Mouse (Mus musculus) stomach, embryonic 14.5 days (tissue): ENCODE data around the gene 5031439G07Rik. TPM values are rescaled to one million over a fixed set of nuclear protein-coding genes. Genes with fewer than 3 reads are reported as not detected.

Experiments used
- ATAC-seq: fragments of 200-750 bp; cut with Nextera tagmentation; 2 replicates; pipeline ENCODE4 v1.8.0; 2017; ENCODE audit warnings: low read depth, moderate TSS enrichment; ENCODE audit not compliant: insufficient number of reproducible peaks, insufficient read depth, low FRiP score
- H3K27ac ChIP-seq: fragments of 300-500 bp; sonication (generic); 2 replicates; pipeline ENCODE4 v1.5.1; 2014; ENCODE audit warnings: mild to moderate bottlenecking, low read length, moderate library complexity, mixed read lengths
- H3K27me3 ChIP-seq: fragments of 300-500 bp; sonication (generic); 2 replicates; pipeline ENCODE4 v1.6.1; 2014; ENCODE audit warnings: low read length, control low read depth, mixed read lengths; ENCODE audit not compliant: control insufficient read depth, insufficient read depth
- H3K36me3 ChIP-seq: fragments of 300-500 bp; sonication (generic); 2 replicates; pipeline ENCODE4 v1.6.1; 2014; ENCODE audit warnings: mild to moderate bottlenecking, control low read depth, low read length, moderate library complexity, mixed read lengths; ENCODE audit not compliant: control insufficient read depth, insufficient read depth
- H3K4me1 ChIP-seq: fragments of 300-500 bp; sonication (generic); 2 replicates; pipeline ENCODE4 v1.6.1; 2014; ENCODE audit warnings: low read length, control low read depth, mixed read lengths; ENCODE audit not compliant: control insufficient read depth, insufficient read depth
- H3K4me2 ChIP-seq: fragments of 300-500 bp; sonication (generic); replicated peaks from 2 replicates; pipeline ENCODE4 v1.6.1; 2014; ENCODE audit warnings: low read depth, low read length, control low read depth
- H3K4me3 ChIP-seq: fragments of 300-500 bp; sonication (generic); 2 replicates; pipeline ENCODE4 v1.5.1; 2014; ENCODE audit warnings: low read depth, low read length, control low read depth
- H3K9ac ChIP-seq: fragments of 300-500 bp; sonication (generic); replicated peaks from 2 replicates; pipeline ENCODE4 v1.6.1; 2014; ENCODE audit warnings: low read depth, mild to moderate bottlenecking, control low read depth, low read length, moderate library complexity, mixed read lengths
- H3K9me3 ChIP-seq: fragments of 300-500 bp; sonication (generic); 2 replicates; pipeline ENCODE4 v1.6.1; 2016; ENCODE audit warnings: low read depth, low read length, control low read depth; ENCODE audit not compliant: control insufficient read depth
- WGBS: fragments of 180-500 bp; shearing (Covaris S2); extraction: QIAGEN DNeasy Blood & Tissue Kit; methylation state at CpG from one replicate; pipeline ENCODE4 v1.1.7; 2014; 5-methylcytosine and 5-hydroxymethylcytosine counted together
- polyA plus RNA-seq: library from polyadenylated mRNA; unstranded; fragments of >200 nt; fragmentation: Nextera tagmentation; extraction: Ambion mirVana; gene quantifications from 2 replicates; pipeline ENCODE4 v1.2.1, GENCODE M21; 2014

Gene 5031439G07Rik
- polyA plus RNA-seq, 1 experiment from 2014 or later, result 8.8 TPM

DNA sequence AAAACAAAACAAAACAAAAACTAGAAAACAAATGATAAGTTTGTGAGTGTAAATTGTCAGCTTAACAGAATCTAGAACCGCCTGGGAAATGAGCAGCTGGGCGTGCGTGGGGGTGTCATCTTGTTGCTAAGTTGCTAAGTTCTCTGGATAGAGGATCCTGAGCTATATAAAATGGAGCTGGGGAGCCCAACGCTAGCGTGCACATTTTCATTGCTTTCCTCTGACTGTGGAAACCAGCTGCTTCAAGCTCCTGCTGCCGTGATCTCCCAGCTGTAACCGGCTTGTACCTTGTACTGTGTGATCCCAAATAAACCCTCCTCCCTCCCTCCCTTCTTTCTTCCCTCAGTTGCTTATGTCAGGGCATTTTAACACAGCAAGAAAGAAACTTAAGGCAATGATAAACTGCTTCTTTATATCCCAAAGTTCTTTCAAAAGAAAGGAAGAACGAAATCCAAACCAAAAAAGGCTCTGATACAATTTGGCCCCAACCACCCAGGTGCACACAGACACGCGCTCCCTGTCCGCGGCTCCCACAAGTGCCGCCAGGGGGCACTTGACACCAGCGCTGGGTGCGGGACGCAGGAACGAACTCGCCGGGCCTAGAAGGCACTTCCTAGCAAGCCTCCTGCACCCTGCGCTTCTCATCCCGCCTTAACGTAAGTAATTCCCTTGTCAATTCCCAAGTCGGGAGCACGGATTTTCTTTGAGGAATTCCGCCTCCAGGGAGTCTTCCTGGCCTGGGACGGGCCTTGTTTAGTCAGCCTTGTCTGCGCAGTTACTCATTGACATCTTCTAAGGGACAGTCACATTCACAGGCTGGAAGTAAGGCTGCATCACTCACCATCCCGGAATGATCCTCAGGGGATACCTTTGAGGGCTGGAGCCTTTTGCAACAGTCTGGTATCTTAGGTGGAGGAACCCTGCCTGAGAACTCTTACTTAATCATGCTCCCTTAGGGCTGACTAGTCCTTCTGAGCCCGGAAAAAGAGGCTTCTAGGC, 12.9 kb upstream of the 5031439G07Rik start:
- Histone ChIP-seq H3K27ac (no peak overlapping the region), H3K9me3 (no peaks in the 10 kb centered on the region), H3K9ac (no peak overlapping the region), H3K4me1 (no peaks in the 10 kb centered on the region), H3K36me3 (no peaks in the 10 kb centered on the region), H3K4me3 (no peak overlapping the region), H3K27me3 (no peaks in the 10 kb centered on the region), H3K4me2 (no peak overlapping the region)
- ATAC-seq, result peak; percentile 77; the same call in 1 of the 2 replicates
- WGBS, result 18% methylated on average over 29 of the region's 29 CpGs

DNA sequence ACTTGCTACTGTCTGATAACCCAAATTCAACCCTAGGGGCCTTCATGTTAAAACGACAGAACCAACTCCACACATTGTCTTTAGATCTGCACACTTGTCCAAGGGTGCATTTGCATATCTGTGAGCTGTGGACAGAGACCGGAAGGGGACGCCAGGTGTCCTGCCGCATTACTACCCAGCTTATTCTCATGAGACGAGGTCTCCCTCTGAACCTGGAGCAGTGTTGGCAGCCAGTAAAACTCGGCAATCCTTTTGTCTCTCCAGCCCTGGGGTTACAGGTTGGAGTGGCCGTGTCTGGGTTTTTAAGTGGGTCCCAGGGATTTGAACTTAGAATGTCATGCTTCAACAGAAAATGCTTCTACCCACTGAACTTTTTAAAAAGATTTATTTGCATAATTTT, 11.6 kb upstream of the 5031439G07Rik start:
- no peak overlapping the region for H3K27ac ChIP-seq
- no peaks in the 10 kb centered on the region for H3K27me3 ChIP-seq
- H3K4me2 ChIP-seq, result no peak overlapping the region
- no peaks in the 10 kb centered on the region for H3K4me1 ChIP-seq
- ATAC-seq, result no peak
- H3K9ac ChIP-seq, result no peak overlapping the region
- 73% methylated on average over 7 of the region's 7 CpGs for WGBS
- no peak overlapping the region for H3K4me3 ChIP-seq
- H3K9me3 ChIP-seq, result no peaks in the 10 kb centered on the region
- H3K36me3 ChIP-seq, result no peaks in the 10 kb centered on the region

DNA sequence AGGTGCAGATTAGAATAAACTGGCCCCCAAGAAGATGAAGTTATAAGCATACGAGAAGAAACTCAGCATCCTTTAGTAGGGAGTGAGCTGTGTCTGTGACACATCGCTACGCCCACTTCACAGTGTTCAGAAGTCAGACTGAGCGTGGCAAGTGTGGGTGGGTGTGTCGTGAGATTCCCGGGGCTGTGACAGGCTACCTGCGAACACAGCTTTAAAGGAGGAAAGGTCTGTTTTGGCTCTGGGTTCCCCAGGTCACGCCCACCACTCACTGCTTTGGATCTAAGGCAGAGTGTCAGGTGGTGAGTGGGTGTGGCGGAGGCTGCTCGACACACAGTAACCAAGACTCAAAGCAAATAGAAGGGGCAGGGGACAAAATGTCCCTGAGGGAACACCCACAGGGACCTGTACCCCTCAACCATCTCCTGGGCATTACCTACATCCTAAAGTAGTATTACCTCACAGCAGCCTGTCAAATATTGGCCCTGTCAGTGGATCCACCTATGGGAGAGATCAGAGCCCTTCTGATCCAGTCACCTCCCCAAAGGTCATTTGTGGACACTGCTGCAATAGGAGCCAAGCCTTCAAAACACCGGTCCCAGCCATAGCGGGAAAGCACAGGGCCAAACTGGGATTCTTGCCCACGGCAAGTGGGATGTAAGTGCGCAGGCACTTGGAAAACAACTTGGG, 9.6 kb upstream of the 5031439G07Rik start:
- WGBS, result 56% methylated on average over 14 of the region's 14 CpGs
- no peak for ATAC-seq
- H3K4me1 ChIP-seq, result no peaks in the 10 kb centered on the region
- H3K27ac ChIP-seq, result no peak overlapping the region
- H3K4me3 ChIP-seq, result no peak overlapping the region
- no peaks in the 10 kb centered on the region for H3K36me3 ChIP-seq
- no peak overlapping the region for H3K4me2 ChIP-seq
- H3K9ac ChIP-seq, result no peak overlapping the region
- H3K9me3 ChIP-seq, result no peaks in the 10 kb centered on the region
- no peaks in the 10 kb centered on the region for H3K27me3 ChIP-seq

DNA sequence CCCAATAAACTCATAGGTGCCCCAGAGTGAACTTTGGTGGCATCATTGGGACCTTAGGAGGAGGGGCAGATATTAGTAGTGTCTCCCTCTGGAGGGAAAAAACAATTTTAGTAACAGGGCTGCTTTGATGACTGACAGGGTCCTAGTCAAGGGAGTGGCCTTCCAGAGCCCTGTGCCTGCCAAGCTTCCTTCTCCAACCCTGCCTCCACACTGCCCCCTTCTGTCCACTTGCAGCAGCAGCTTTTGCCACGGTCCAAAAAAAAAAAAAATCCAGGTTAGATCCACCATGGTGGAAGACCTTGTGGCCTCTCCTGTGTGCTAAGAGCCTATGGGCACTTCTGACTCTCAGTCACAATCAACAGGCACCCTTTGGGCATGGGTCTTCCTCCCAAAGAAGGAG, 7.6 kb upstream of the 5031439G07Rik start:
- no peak overlapping the region for H3K9ac ChIP-seq
- no peak overlapping the region for H3K27ac ChIP-seq
- ATAC-seq, result no peak
- H3K36me3 ChIP-seq, result no peaks in the 10 kb centered on the region
- no peak overlapping the region for H3K4me2 ChIP-seq
- no peaks in the 10 kb centered on the region for H3K27me3 ChIP-seq
- no peak overlapping the region for H3K4me3 ChIP-seq
- no peaks in the 10 kb centered on the region for H3K4me1 ChIP-seq
- H3K9me3 ChIP-seq, result no peaks in the 10 kb centered on the region
- WGBS, result 0% methylated on average over 1 of the region's 1 CpGs

DNA sequence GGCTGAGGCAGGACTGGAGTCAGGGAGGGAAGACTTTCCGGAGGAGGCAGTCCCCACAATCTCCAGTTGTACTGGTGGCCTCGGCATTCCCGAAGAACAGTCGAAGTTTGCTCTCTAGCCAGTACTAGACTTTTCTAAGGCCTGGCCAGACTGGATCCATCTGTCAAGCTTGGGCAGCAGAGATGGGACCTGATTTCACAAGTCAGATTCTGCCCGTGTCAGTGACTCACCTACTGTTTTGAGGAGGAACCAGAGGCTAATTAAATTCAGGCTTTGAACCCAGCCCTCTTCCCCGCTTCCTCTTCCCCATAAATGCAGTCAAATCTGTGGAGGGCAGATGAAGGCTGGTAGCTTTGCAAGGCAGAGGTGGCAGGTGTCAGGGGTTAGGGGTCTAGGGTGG, 6.7 kb upstream of the 5031439G07Rik start:
- no peaks in the 10 kb centered on the region for H3K9me3 ChIP-seq
- H3K9ac ChIP-seq, result no peak overlapping the region
- no peaks in the 10 kb centered on the region for H3K36me3 ChIP-seq
- no peak for ATAC-seq
- H3K27me3 ChIP-seq, result no peaks in the 10 kb centered on the region
- no peak overlapping the region for H3K4me2 ChIP-seq
- no peak overlapping the region for H3K4me3 ChIP-seq
- H3K4me1 ChIP-seq, result no peaks in the 10 kb centered on the region
- H3K27ac ChIP-seq, result no peak overlapping the region
- 34% methylated on average over 6 of the region's 6 CpGs for WGBS

DNA sequence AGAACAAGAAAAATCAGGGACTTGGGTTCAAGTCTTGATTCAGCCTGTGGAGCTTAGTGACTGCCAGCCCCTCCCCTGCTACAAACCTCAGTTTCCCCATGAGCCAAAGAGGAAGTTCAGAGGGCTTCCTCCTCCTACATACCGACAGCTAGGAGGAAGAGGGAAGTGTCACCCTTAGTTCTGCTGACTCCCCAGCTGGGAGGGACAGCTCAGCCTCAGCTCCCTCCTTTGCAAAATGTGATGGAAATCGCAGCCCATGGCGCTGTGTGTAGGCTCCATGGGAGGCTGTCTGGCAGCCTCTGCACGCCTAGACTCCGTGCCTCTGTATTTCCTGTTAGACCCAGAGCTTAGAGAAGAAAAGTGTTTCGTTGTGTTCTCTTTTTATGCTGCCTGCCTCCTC, 6.1 kb upstream of the 5031439G07Rik start:
- no peaks in the 10 kb centered on the region for H3K4me1 ChIP-seq
- no peak overlapping the region for H3K9ac ChIP-seq
- H3K27ac ChIP-seq, result no peak overlapping the region
- WGBS, result 28% methylated on average over 6 of the region's 6 CpGs
- H3K36me3 ChIP-seq, result no peaks in the 10 kb centered on the region
- no peaks in the 10 kb centered on the region for H3K9me3 ChIP-seq
- no peak overlapping the region for H3K4me2 ChIP-seq
- H3K27me3 ChIP-seq, result no peaks in the 10 kb centered on the region
- ATAC-seq, result no peak
- no peak overlapping the region for H3K4me3 ChIP-seq

DNA sequence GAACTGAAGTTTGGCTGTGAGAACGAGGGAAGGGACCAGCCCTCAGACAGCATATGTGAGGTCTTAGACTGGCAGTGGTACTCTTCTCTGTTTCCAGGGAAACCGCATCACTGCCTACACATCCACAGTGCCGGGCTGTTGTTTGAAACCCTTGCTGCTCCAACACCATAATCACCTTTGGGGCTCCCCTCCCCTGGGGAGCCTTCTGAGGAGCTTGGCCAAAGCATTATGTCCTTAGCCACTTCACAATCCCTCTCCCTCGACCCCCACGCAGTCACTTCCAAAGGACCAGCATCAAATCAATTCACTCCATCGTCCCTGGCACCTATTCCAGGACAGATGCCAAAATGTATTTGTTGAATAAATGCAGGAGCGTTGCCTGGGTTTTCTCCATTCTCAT, 1.4 kb upstream of the 5031439G07Rik start:
- Histone ChIP-seq H3K4me3 (no peak overlapping the region), H3K9ac (no peak overlapping the region), H3K36me3 (no peaks in the 10 kb centered on the region), H3K4me1 (peaks cover 13% of the 10 kb centered on the region; the same call in 1 of the 2 replicates), H3K4me2 (no peak overlapping the region), H3K27me3 (no peaks in the 10 kb centered on the region), H3K9me3 (no peaks in the 10 kb centered on the region), H3K27ac (no peak overlapping the region)
- no peak for ATAC-seq
- 61% methylated on average over 7 of the region's 7 CpGs for WGBS

DNA sequence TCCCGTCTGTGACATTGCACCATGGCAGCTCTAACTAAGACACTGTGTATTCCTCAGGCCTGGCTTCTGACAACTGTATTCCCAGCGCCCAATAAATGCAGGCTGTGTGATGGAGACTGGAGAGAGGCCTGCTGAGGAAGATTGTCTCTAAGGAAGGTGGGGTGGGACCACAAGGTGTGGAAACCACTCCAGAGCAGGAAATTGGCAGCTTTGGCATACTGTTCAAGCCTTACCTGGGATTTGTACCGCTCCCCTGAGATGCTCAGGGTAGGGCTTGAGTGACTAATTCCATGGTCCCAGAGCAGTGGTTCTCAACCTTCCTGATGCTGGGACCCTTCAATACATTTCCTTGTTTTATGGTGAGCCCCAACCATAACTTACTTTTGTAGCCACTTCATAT, 747 bp upstream of the 5031439G07Rik start:
- Histone ChIP-seq H3K9ac (no peak overlapping the region), H3K4me2 (no peak overlapping the region), H3K4me3 (no peak overlapping the region), H3K36me3 (no peaks in the 10 kb centered on the region), H3K27me3 (no peaks in the 10 kb centered on the region), H3K27ac (no peak overlapping the region), H3K9me3 (no peaks in the 10 kb centered on the region), H3K4me1 (peaks cover 13% of the 10 kb centered on the region; the same call in 1 of the 2 replicates)
- 82% methylated on average over 3 of the region's 3 CpGs for WGBS
- no peak for ATAC-seq
